Mouse (Mus musculus): ENCODE measurements at regions not wholly inside any gene's neighbourhood (a gene's known extent, or its start where the extent isn't known, plus 50 kb on each side); places are given as distances from the start of the nearest gene placed in this dataset.

GRCm38 (mm10) chr19:44626261-44626660 is 63.6 kb downstream of the Hif1an start:
- H3K27ac ChIP-seq (replicated peaks; ENCODE audit: low read depth, low read length): no peak overlapping the region
- H3K4me1 ChIP-seq (ENCODE audit: control insufficient read depth, insufficient read depth, insufficient read length, low read length): no peaks in the 10 kb centered on the region

GRCm38 (mm10) chr19:44629705-44630104 is 67.1 kb downstream of the Hif1an start:
- H3K4me3 ChIP-seq (ENCODE audit: insufficient read depth, low read depth, low read length): no peak overlapping the region
- H3K4me1 ChIP-seq (ENCODE audit: control insufficient read depth, insufficient read depth, insufficient read length, low read length): no peaks in the 10 kb centered on the region
- no peak overlapping the region for H3K27ac ChIP-seq (replicated peaks; ENCODE audit: low read depth, low read length)

More at GRCm38 (mm10) chr19:44626261-44626660, 63.6 kb downstream of the Hif1an start:
- H3K4me3 ChIP-seq (ENCODE audit: insufficient read depth, low read depth, low read length): no peak overlapping the region

GRCm38 (mm10) chr19:44631356-44632007 is 68.8 kb downstream of the Hif1an start:
- no peaks in the 10 kb centered on the region for H3K4me1 ChIP-seq (ENCODE audit: control insufficient read depth, insufficient read depth, insufficient read length, low read length)
- H3K4me3 ChIP-seq (ENCODE audit: insufficient read depth, low read depth, low read length): no peak overlapping the region
- no peak overlapping the region for H3K27ac ChIP-seq (replicated peaks; ENCODE audit: low read depth, low read length)

GRCm38 (mm10) chr19:44637145-44637719 is 74.6 kb downstream of the Hif1an start:
- Histone ChIP-seq H3K27ac (replicated peaks; ENCODE audit: low read depth, low read length) (no peak overlapping the region), H3K4me1 (ENCODE audit: control insufficient read depth, insufficient read depth, insufficient read length, low read length) (no peaks in the 10 kb centered on the region)

GRCm38 (mm10) chr19:44640021-44640420 is 77.4 kb downstream of the Hif1an start:
- no peaks in the 10 kb centered on the region for H3K4me1 ChIP-seq (ENCODE audit: control insufficient read depth, insufficient read depth, insufficient read length, low read length)
- no peak overlapping the region for H3K4me3 ChIP-seq (ENCODE audit: insufficient read depth, low read depth, low read length)
- H3K27ac ChIP-seq (replicated peaks; ENCODE audit: low read depth, low read length): no peak overlapping the region

More at GRCm38 (mm10) chr19:44637145-44637719, 74.6 kb downstream of the Hif1an start:
- H3K4me3 ChIP-seq (ENCODE audit: insufficient read depth, low read depth, low read length): no peak overlapping the region

GRCm38 (mm10) chr19:44640551-44640950 is 77.9 kb downstream of the Hif1an start:
- Histone ChIP-seq H3K4me1 (ENCODE audit: control insufficient read depth, insufficient read depth, insufficient read length, low read length) (no peaks in the 10 kb centered on the region), H3K4me3 (ENCODE audit: insufficient read depth, low read depth, low read length) (no peak overlapping the region), H3K27ac (replicated peaks; ENCODE audit: low read depth, low read length) (no peak overlapping the region)

GRCm38 (mm10) chr19:44642294-44642693 is 79.6 kb downstream of the Hif1an start:
- no peak overlapping the region for H3K27ac ChIP-seq (replicated peaks; ENCODE audit: low read depth, low read length)
- H3K4me1 ChIP-seq (ENCODE audit: control insufficient read depth, insufficient read depth, insufficient read length, low read length): no peaks in the 10 kb centered on the region
- no peak overlapping the region for H3K4me3 ChIP-seq (ENCODE audit: insufficient read depth, low read depth, low read length)

- H3K4me1 ChIP-seq (ENCODE audit: control insufficient read depth, insufficient read depth, insufficient read length, low read length): no peaks in the 10 kb centered on the region
- no peak overlapping the region for H3K27ac ChIP-seq (replicated peaks; ENCODE audit: low read depth, low read length)
- no peak overlapping the region for H3K4me3 ChIP-seq (ENCODE audit: insufficient read depth, low read depth, low read length)
Measured at GRCm38 (mm10) chr19:44644376-44644775, 81.7 kb downstream of the Hif1an start.

- Histone ChIP-seq H3K27ac (replicated peaks; ENCODE audit: low read depth, low read length) (no peak overlapping the region), H3K4me3 (ENCODE audit: insufficient read depth, low read depth, low read length) (no peak overlapping the region), H3K4me1 (ENCODE audit: control insufficient read depth, insufficient read depth, insufficient read length, low read length) (no peaks in the 10 kb centered on the region)
Measured at GRCm38 (mm10) chr19:44644929-44645328, 82.3 kb downstream of the Hif1an start.

- no peak overlapping the region for H3K4me3 ChIP-seq (ENCODE audit: insufficient read depth, low read depth, low read length)
- no peaks in the 10 kb centered on the region for H3K4me1 ChIP-seq (ENCODE audit: control insufficient read depth, insufficient read depth, insufficient read length, low read length)
- no peak overlapping the region for H3K27ac ChIP-seq (replicated peaks; ENCODE audit: low read depth, low read length)
Measured at GRCm38 (mm10) chr19:44646548-44646947, 83.9 kb downstream of the Hif1an start.

GRCm38 (mm10) chr19:44649206-44649605 is 86.6 kb downstream of the Hif1an start:
- Histone ChIP-seq H3K4me3 (ENCODE audit: insufficient read depth, low read depth, low read length) (no peak overlapping the region), H3K27ac (replicated peaks; ENCODE audit: low read depth, low read length) (no peak overlapping the region), H3K4me1 (ENCODE audit: control insufficient read depth, insufficient read depth, insufficient read length, low read length) (no peaks in the 10 kb centered on the region)

GRCm38 (mm10) chr19:44650841-44651240 is 88.2 kb downstream of the Hif1an start:
- Histone ChIP-seq H3K27ac (replicated peaks; ENCODE audit: low read depth, low read length) (no peak overlapping the region), H3K4me3 (ENCODE audit: insufficient read depth, low read depth, low read length) (no peak overlapping the region), H3K4me1 (ENCODE audit: control insufficient read depth, insufficient read depth, insufficient read length, low read length) (no peaks in the 10 kb centered on the region)

GRCm38 (mm10) chr19:44651605-44652004 is 89.0 kb downstream of the Hif1an start:
- no peak overlapping the region for H3K27ac ChIP-seq (replicated peaks; ENCODE audit: low read depth, low read length)
- no peak overlapping the region for H3K4me3 ChIP-seq (ENCODE audit: insufficient read depth, low read depth, low read length)
- no peaks in the 10 kb centered on the region for H3K4me1 ChIP-seq (ENCODE audit: control insufficient read depth, insufficient read depth, insufficient read length, low read length)

GRCm38 (mm10) chr19:44655719-44656118 is 93.1 kb downstream of the Hif1an start:
- Histone ChIP-seq H3K4me1 (ENCODE audit: control insufficient read depth, insufficient read depth, insufficient read length, low read length) (no peaks in the 10 kb centered on the region), H3K27ac (replicated peaks; ENCODE audit: low read depth, low read length) (no peak overlapping the region), H3K4me3 (ENCODE audit: insufficient read depth, low read depth, low read length) (no peak overlapping the region)

- H3K27ac ChIP-seq (replicated peaks; ENCODE audit: low read depth, low read length): no peak overlapping the region
- H3K4me1 ChIP-seq (ENCODE audit: control insufficient read depth, insufficient read depth, insufficient read length, low read length): no peaks in the 10 kb centered on the region
- no peak overlapping the region for H3K4me3 ChIP-seq (ENCODE audit: insufficient read depth, low read depth, low read length)
Measured at GRCm38 (mm10) chr19:44659316-44659715, 96.5 kb upstream of the Pax2 start.

GRCm38 (mm10) chr19:44669535-44669958 is 86.3 kb upstream of the Pax2 start:
- H3K27ac ChIP-seq (replicated peaks; ENCODE audit: low read depth, low read length): no peak overlapping the region
- no peaks in the 10 kb centered on the region for H3K4me1 ChIP-seq (ENCODE audit: control insufficient read depth, insufficient read depth, insufficient read length, low read length)
- no peak overlapping the region for H3K4me3 ChIP-seq (ENCODE audit: insufficient read depth, low read depth, low read length)
